Mouse (Mus musculus) megakaryocyte-erythroid progenitor cell, adult 5 weeks (primary cell): ENCODE results near the gene Arfip1. TPM values are rescaled to one million over a fixed set of nuclear protein-coding genes. Genes with fewer than 3 reads are reported as not detected.

Experiments
- polyA plus RNA-seq: library from polyadenylated mRNA; stranded (reverse); fragments of >175 nt; gene quantifications from 2 replicates; pipeline ENCODE4 v1.2.3, GENCODE M21; 2012

The Arfip1 gene
- polyA plus RNA-seq, result 12.8 and 15.3 TPM in 2 replicates

GRCm38 (mm10) chr3:84582023-84582912 is at the start of gene Arfip1:
Arfip1 (minus strand) TSS chr3:84582625.

DNA sequence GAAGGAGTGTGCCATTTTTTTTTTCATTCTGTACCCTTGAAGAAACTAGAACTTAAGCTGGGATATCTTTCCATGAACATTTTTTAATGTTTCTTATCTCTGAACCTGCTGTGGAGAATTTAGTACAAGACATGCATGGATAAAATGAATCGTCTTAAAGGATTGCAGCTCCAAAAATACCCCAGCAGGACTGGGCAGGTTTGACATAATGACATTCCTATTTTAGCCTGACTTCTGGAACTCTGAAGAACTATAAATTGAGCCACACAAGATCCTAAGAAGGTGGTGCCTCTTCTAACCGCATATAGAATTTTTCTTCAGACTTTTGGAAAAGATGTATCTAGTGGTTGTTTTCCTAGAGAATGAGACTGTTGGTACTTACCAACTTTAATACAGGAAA is 10.8 kb upstream of the Arfip1 start, which contains the start of gene Tigd4:
Tigd4 (plus strand) TSS at position 301 of the 400 bp plus-strand sequence.

DNA sequence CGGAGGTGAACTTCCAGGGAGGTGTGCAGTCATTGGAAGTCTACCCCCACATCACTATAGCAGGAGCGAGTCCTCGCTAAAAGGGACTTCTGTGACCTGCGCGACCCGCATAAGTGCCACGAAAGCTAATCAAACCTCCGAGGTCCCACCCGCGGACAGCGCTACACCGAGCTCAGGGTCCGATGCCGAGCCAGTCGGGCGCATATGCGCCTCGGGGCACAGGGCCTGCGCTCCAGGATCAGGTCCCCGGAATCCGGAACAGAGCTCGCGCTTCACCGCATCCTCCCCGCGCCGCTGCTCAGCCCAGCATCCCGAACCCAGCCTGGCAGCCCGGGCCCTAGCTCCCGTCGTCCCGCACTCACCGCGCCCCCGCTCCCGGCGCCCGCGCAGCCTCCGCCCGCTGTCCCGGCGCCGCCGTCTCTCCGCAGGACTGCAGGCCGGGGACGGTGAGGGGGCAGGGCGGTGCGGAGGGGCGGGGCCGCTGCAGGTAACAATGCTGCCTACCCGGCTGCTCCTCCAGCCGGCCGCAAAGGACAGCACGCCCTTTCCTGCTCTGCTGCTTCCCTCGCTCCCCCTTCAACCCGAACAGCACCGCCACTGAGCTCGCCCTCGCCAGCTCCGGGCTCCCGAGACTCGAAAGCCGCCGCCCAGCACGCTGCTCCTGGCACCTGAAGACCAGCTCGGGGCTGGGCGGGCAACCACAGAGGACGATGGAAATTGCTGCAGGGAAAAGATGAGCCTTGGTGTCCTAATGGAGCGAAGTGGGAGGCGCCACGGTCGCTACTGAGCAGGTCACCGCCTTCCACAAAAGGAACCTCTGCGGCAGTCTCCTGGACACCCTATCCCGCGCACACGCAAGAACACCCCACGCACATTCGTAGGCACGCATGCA is 102.2 kb downstream of the Arfip1 start, which contains the start of gene Fhdc1:
Fhdc1 (minus strand) TSS at position 424 of the 892 bp plus-strand sequence.

Other genes starting within 250 kb of the Arfip1 start
- gene Fhdc1, start 102.2 kb downstream of the Arfip1 start, polyA plus RNA-seq, result 3.3 and 3.6 TPM in 2 replicates
- 0.02 TPM in 1 of 2 replicates, not detected in the other for gene Tigd4, start 10.9 kb upstream of the Arfip1 start, polyA plus RNA-seq
- gene Tmem154, start 83.6 kb upstream of the Arfip1 start, polyA plus RNA-seq, result 0.56 and 0.73 TPM in 2 replicates
- gene Fbxw7, start 232.6 kb upstream of the Arfip1 start, polyA plus RNA-seq, result 3.9 and 5.7 TPM in 2 replicates